Mouse (Mus musculus) lung, adult 18-20 months (tissue): ENCODE measurements around the gene Plppr1.

Experiments used
- DNase-seq, 2 experiments: peaks; one replicate each; pipeline ENCODE4 v3.0.0; 2022; ENCODE audit warnings: mixed read lengths in 2 of 2

Plppr1 gene

DNA sequence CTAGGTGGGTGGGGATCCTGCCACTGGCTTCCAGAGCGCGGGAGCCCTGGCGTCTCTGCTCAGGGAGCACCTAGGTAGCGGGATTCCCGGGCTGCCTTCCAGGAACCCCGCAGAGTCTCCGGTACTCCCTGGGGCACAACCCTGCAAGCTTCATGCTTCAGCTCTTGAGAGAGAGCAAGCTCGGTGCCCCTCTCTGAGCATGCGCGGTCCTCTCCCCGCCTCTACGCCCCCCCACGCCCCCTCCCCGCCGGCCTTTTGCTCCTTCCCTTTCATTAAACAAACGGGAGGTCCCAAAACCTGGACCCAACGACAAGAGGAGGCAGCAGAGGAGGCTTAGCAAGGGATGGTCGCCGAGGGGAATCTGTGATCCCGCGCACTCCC, at the start of gene Plppr1:
Gene Plppr1 (plus strand): TSS at position 253 of the 381 bp plus-strand sequence.
- peak in 1 of 2 experiments; percentile 2 for DNase-seq

DNA sequence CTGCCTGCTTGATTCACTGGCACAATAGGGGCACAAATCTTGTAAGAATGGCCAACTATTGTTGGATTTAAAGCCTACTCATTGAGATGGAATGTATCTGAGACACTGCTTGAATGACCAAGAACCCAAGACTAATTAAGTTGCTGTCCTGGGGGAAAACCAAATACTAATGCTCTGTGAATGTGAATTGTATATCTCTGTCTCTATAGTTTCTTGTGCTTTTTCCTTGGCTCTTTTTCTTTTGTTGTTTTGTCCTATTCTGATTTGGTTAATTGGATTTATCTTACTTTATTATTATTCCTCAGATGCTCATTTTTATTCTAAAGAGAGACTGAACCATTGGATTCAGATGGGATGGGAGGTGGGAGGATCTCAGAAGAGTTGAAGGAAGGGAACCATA, 42.4 kb upstream of the Plppr1 start:
- DNase-seq, result no peak

DNA sequence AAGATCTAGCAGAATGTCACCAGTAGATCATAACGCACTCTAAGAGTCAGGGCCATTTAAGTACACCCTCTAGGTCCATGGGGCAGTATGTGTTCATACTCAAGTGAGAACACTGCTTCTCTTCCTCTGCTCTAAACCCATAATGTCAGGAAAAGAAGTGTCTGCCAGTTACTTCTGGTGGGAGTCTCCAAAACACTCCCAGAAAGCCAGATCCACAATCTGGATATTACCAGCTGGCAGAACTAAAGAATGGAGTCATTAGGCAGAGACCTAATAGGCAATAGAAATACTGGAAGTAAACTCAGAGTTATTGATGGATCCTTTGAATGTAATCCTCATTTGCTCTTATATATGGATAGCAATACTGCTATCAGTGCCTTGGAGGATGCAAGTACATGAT, 35.9 kb upstream of the Plppr1 start:
- no peak for DNase-seq

DNA sequence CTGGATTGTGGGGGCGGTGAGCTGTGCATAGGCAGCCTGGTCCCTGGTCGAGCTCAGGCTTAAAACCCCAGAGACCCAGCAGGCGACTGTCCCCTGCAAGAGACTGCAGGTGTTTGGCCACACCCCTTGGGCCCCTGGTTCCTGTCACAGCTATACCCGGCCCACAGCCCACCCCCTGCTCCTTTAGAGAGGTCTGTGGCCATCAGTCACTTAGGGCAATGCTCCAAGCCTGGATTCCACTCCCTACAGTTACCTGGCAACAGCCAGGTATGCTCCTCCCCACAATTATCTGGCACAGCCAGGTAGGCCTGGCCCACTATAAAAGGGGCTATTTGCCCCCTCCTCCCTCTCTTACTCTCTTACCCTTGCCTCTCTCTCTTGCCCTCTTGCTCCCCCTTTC, 20.8 kb upstream of the Plppr1 start:
- DNase-seq, result no peak

DNA sequence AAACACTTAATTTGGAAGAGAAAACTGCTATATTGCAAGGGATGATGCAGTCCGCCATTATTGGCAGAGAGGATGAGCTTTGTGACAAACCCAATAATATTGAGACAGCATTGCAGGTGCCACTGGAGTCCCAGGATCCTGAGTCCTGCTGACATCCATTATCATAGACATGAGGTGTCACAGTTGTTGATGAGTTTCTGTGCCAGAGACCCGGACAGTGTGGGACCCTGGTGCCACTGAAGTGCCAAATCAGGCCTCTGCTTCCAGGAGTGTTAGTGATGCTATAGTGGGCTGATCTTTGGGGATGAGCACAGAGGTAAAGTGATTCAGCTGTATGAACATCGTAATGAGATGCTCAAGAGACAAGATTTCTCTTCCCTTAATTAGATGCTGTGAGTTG, 19.2 kb upstream of the Plppr1 start:
- no peak for DNase-seq

DNA sequence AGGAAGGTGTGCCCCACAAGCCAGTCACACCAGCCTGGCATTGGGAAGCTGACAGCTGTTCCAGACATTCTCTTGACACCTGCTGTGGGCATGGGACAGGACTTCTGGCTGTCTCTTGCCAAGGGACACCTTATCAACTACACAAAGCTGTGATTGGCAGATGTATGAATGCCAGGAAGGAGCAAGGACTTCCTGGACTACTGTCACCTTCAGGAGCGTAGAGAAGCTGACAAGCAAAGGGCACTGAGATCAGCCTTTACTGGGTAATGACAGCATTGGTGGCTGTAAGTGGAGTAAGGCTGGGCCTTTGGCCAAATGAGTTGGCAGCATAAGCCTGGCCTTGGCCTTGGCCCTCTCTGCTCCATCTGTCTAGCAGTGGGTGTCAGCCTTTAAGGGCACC, 17.4 kb upstream of the Plppr1 start:
- DNase-seq, result no peak

DNA sequence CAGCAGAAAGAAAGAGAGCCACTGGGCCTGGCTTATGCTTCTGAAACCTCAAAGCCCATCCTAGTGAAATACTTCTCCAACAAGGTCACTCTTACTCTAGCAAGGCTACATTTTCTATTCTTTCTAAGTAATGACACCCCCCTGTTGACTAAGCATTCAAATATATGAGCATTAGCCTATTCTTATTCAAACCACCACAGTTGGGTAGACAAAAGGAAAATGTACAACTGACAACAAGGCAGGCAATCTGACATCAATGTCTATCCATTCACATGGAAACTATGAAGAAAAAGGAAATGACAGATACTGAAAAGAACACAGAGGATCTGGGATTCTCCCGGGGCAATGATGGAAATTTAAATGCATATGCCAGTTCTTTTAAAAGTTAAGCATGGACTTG, 8.4 kb upstream of the Plppr1 start:
- DNase-seq, result no peak

DNA sequence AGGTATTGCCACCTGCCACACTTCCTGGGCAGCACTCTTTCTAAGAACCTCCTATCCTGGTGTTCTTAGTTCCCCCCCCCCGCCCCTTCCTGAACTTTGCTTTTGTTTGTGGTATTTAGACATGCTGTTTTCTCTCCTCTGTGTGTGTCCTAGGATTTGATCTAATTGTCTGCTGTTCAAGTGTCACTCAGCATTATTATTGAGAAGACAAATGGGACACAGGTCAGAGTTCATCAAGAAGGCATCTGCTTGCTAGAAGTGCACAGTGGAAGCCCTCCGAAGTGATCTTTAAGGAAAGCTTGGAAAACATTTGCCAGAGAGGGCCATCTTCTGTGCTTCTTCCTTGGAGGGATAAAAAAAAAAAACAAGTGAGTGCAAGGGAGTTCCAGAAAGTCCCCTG, 1.2 kb upstream of the Plppr1 start:
- no peak for DNase-seq

DNA sequence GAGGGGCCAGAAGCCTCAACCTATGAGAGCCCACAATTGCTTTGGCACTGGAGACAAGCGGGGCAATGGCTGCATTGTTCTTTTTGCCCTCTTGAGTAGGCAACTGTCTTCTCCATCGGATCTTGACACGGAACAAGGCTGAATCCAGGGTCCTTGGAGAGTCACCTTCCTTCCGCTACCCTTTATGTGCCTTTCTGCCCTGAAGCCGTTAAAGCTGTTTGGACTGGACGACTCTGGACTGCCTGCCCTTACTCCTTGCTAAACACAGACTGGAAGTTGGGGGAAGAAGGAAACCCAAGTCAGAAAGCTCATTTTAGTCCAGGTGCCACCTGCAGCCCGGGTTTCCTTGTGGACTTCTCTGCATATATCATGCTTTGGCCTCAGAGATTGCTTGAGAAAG, 516 bp upstream of the Plppr1 start:
- DNase-seq, result no peak

DNA sequence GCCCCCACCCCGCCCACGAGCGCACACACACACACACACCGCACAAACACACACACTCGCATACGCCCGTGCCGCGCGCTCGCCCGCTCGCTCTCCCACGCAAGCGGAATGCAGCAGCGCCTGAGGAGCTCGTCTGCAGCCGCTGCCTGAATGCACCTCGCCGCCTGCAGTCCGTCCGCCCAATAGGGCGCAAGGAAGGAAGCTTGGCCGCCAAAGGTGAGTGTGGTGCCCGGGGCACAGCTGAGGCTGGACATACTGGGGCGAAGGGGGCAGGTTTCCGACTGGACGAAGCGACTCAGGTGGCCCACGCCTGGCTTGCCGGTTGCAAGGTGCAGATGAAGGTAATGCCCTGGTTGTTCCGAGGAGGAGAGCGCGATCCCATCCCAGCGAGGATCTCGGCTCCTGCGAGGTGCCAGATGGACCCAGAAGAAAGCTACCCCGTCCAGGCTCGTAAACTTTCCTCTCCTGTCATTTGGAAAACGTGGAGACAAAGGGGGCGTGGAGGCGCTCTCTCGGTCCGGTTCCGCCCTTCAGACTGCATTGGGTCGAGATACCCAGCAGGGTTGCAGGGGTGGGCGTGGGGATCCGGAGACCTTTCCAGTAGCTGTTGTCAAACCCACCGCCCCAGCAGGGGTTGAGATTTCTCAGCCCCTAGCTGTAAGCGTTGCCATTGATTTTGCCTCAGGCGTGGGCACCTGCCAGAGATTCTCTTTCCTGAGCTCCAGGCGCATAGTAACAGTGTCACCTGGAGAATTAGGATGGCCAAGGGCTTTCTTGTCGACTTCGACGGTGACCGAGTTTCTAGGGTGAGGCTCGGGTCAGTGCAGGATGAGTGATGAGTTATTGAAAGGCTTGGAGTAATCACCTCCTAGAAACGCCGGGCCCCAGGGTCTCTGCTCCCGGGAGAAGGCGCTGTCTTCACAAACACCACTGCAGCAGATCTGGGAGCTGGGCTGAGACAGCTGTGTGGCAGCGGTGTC, 619 bp downstream of the Plppr1 start:
- DNase-seq, result peak in 1 of 2 experiments; percentile 2

DNA sequence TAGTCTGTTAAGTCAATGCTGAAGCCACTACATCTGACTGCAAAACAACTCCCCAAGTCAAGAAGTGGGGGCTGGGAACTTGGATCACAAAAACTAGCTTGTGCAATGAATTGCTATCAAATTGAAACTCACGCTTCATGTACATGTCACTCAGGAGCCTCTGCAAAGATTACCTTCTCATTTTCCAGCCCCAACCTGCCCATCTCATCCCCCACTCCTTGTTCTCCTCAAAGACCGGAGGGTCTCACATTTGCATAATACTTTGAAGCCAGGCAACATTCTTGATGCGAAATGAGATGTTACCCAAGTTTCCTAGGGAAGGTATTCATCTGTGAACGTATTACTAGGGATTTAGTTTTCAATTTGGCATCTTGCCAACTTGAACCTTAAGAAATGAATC, 10.4 kb downstream of the Plppr1 start:
- DNase-seq, result no peak

DNA sequence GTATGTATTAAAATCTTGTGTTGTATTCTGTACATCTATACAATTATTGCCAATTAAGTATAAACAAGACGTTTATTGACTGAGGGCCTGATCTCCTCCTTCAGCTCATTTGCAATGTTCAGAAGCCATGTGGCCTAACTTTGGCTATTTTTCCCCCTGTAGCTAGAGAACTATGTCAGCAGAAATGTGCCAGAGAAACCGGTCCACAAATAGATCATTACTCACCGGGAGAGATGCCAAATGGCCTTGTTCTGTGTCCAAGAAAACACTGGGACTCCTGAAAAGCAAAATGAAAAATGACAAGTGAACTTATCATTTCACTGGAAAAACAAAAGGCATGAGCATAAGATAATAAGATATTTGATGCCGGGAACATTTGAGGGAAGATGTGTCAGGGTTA, 13.8 kb downstream of the Plppr1 start:
- DNase-seq, result peak in 1 of 2 experiments; percentile 4

DNA sequence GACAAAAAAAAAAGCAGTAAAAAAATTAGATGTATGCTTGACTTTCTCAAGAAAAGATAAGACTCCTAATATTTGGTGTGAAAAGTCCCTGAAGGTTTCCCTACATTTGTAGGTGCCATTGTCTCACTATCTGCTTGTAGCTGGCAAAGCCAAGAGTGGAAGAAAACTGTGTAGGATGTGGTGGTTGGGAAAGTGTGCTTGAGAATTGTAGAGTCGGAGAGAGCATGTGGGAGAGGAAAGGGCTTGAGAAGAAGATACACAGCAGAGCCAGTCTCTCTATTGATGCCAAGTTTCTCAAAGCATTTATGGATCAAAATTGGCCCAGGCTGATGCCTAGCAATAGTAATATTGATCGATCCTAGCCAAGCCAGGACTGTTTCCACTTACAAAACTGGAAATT, 16.8 kb downstream of the Plppr1 start:
- DNase-seq, result no peak

DNA sequence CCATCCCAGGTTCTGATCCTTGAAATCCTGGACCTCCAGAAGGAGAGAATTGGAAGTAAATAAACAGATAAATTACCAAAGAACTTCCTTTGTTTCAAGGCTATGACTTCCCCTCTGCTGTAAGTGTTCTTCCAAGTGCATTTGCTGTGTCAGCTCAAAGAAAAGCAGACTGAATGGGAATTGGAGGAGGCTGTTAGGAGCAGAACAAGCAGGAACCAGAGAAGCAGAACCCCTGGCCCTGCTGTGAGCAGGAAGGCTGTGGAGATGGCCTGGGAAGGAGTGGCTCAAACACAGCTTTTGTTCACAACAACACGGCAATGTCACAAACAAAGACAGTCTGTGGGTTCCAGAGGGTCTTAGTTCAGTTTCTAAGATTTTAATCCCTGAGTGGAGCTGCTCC, 20.3 kb downstream of the Plppr1 start:
- DNase-seq, result no peak

DNA sequence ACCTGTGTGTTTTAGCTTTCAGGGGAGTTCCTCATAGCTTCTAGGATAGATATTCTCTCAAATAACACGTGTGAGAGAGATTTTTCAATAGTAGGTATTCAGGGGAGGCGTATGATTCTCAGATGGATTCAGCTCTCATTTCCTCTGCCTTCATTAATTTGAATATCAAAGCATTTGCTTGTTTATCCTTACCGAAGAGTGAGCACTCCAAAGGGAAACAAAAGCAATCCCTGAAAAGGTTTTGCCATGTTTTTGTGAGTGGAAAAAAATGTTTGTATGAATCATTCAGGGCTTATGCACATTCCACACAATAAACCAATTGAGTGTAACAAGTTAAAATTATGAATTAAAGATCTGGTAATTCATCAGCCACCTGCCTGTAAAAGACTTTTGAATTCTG, 29.1 kb downstream of the Plppr1 start:
- no peak for DNase-seq

DNA sequence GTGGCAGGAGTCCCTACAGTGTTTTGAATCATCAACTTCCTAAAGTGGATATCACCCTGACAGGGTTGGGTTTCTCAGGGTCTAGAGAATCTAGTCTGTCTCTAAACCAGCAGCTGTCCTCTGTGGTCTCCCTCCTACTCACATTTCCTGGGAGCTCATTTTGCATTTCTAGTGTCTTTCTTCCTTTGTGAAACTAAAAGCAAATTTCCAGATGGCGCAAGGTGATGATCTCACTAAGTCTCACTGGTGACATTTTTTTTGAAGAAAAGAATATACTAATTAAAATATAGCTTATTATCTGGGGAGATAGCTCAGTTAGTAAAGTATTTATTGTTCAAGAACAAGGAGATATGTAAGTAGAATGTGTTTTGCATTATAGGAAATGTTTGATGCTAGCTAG, 31.4 kb downstream of the Plppr1 start:
- DNase-seq, result no peak

DNA sequence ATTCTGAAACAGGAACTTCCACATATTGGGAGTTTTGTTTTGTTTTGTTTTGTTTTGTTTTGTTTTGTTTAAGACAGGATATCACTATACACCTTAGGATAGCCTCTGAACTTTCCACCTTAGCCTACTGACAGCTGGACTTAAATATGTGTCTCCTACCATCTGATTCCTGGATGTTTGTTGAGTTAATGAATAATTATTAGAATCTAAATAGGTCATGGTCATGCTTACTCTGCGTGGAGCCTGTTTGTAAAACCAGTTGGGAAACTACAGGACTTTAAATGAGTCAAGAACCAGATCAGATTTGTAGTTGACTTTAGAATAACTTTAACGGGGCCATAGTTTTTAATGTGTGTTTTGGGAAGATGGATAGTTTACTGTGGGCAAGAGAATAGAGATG, 40.4 kb downstream of the Plppr1 start:
- DNase-seq, result no peak

DNA sequence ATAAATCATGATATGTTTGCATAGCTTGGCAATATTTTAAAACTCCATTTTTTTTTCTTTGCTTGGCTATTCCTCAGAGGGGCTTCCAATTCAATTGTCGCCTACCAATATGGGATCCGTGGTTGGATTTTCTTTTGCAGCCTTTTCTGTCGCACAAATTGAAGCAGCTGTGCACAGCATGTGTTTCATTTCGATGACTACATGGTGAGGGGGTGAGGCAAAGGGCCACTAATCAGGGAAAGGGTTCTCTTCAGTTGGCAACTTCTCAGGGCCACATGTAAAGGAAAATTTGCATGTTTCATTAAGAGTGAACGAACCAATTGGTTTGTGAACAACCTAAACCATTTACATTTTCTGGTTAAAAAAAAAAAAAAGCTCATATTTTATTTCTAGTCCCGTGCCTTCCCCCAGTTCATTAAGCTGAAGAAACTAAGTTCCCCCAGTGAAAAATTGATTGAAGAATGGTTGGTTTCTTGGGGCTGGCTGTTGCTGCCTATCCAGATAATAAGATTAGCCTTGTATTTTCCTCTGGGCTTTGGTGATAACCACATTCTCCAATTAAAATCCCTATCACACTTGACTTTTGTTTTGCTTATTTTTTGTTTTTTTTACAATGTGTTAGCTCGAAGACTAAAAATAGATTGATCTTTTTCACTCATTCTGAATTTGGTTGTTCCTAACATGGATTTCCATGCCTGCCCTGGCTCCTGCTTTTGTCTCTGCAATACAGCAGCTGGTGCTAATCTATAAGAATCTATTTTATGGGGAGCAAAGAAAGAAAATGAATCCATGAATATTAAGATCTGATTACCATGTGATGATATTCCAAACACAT, 43.1 kb downstream of the Plppr1 start:
- DNase-seq, result no peak

DNA sequence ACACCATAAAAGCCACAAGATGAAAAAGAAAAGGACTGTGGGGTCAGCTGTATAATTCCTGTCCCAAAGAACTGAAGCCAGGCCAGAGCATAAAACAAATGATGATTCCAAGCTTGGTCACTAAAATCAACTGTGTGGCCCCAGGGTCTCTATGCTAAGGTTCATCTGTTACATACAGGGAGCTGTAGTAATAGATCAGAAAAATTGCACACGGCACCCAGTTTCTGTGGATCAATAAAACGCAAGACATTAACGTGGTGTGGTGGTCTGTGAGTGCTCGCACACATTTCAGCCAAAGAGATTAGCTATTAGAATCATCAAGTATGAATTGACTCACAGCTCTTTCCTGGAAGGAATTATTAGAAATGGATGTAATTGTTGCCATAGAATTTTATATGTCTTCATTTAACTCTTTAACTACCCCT, 43.7 kb downstream of the Plppr1 start:
- DNase-seq, result no peak

DNA sequence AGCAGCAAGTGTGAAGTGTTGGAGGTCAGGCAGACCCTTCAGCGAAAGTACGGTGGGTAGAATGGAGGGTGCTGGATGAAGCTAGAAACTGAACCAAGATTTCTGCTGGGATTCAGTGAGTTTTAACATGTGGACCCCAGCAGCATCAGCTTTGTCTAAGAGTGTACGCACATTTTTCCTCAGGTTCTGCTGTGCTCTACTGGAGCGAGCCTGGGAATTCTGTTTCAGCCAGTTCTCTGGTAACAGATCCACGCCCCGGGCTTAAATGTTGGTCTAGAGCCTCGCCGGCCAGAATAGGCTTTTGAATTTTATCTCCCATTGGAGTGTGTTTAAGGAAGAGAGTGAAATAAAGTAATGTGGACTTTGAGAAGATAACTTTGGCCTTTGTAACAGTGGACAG, 45.8 kb downstream of the Plppr1 start:
- no peak for DNase-seq

DNA sequence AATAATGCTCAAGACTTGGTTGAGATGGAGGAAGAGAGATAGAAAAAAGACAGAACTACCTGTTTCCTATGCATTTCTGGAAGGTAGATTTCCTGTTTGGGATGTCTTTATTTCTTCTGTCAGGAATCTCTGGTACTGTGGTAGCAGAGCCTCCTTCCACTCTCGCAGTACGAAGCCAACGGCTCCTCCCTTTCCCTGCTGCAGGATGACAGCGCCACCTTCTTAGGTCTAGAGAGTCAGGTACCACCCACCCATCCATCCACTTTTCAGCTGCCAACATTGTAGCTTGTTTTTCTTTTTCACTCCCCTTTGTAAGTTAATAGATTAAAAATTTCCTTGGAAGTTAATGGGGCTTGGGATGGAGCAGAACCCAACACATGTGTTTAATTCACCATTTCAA, 48.8 kb downstream of the Plppr1 start:
- DNase-seq, result no peak

DNA sequence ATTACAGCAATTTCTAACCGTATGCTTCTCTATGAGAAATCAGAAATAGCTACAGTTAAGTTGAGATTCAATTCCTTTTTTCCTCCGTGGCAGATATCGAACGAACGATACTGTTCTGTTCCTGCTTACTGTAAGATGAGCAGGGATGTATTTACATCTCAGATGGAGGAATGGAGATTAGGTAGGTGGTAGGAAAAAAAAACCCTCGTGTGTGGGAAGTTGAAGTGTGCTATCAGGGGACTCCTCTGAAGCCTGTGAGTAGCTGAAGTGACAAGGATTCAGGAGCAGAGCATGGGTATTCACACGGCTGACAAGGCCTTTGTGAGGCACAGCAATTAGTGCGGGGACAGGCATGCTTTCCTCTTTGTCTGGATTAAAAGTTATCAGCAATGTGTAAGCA, 49.3 kb downstream of the Plppr1 start:
- DNase-seq, result no peak

DNA sequence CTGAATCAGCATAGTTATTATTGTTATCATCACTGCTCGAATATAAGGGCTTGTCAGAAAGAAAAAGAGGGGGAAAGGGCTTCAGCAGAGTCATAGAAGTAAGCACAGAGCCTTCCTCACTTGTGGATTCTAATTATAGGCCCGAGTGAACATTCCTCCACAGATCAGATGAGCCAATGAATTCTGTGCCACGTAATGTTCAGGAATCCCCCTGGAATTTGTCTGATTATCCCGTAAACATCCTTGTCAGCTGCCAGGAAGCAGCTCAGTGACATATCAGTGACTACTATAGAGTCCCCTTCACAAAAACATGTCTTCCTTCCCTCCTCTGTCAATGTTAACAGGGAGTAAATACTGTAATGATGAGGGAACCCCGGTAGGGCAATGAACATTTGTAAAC, 50.9 kb downstream of the Plppr1 start:
- DNase-seq, result no peak

DNA sequence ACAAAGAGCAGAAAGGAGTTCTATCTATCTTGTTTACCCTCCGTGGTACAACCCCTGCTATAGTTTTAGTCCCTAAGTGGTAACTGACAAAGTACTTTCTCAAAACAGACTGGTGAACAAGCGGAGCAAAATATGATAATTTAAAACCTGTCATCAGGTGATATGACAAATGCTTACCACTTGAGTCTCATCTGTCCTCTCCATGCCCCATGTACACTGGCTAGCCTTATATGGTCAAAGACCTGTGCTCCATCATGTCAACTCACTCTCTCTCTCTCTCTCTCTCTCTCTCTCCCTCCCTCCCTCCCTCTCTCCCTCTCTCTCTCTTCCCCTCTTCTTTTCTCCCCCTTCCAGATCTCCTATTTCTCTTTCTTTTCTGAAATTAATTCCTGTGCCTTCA, 59.8 kb downstream of the Plppr1 start:
- DNase-seq, result no peak
